Mouse (Mus musculus): ENCODE results near the gene Guca2a. TPM values are rescaled to one million over a fixed set of nuclear protein-coding genes. Genes with fewer than 3 reads are reported as not detected.

The Guca2a gene
- polyA plus RNA-seq, 1 experiment from 2014 or later, result not detected

DNA sequence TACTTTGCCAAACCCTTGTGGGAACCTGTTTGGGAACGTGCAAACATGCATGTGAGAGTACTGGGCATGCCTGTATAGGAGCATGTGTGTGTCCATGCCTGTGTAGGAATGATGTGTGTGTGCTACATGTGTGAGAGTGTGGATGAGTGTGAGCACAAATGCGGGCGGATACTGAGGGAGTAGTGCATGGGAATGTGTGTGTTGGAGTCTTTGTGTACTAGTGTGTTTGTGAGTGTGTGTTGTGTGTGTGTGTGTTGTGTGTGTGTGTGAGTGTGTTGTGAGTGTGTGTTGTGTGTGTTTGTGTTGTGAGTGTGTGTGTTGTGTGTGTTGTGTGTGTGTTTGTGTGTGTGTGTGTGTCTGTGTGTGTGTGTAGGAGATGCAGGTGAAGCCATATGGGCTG is 30.7 kb downstream of the Guca2a start:
- no peaks in the 10 kb centered on the region for H3K27me3 ChIP-seq
- H3K4me1 ChIP-seq (replicated peaks), result no peaks in the 10 kb centered on the region
- H3K4me2 ChIP-seq, result no peak overlapping the region
- no peak for ATAC-seq (ENCODE audit: insufficient number of reproducible peaks, insufficient read depth, low FRiP score, low TSS enrichment, low read depth)
- 87% methylated on average over 3 of the region's 3 CpGs for WGBS
- no peak overlapping the region for H3K9ac ChIP-seq (replicated peaks)
- H3K4me3 ChIP-seq (replicated peaks), result no peak overlapping the region
- no peaks in the 10 kb centered on the region for H3K36me3 ChIP-seq
- no peaks in the 10 kb centered on the region for H3K9me3 ChIP-seq
- no peak overlapping the region for H3K27ac ChIP-seq

DNA sequence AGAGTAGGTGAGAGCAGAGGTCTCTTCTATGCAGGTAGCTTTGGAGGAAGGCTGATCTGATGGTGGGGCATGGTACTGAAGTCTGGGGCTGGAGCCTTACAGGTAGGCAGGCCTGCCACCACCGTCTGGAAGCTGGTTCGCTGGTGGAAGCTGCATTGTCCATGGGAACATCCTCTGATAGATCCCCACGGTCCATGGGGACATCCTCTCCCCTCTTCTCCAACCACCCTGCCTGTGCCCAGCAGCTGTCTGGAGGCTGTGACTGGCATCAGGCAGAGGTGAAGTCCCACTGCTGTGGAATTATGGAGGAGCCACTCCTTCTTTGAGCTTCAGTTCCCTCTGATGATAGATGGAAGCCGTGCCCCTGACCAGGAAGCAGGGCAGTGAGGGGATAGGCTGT is 31.1 kb downstream of the Guca2a start:
- ATAC-seq (ENCODE audit: insufficient number of reproducible peaks, insufficient read depth, low FRiP score, low TSS enrichment, low read depth), result no peak
- H3K9ac ChIP-seq (replicated peaks), result no peak overlapping the region
- H3K36me3 ChIP-seq, result no peaks in the 10 kb centered on the region
- H3K4me3 ChIP-seq (replicated peaks), result no peak overlapping the region
- H3K4me2 ChIP-seq, result no peak overlapping the region
- H3K27me3 ChIP-seq, result no peaks in the 10 kb centered on the region
- WGBS, result 78% methylated on average over 4 of the region's 4 CpGs
- H3K9me3 ChIP-seq, result no peaks in the 10 kb centered on the region
- no peak overlapping the region for H3K27ac ChIP-seq
- no peaks in the 10 kb centered on the region for H3K4me1 ChIP-seq (replicated peaks)

DNA sequence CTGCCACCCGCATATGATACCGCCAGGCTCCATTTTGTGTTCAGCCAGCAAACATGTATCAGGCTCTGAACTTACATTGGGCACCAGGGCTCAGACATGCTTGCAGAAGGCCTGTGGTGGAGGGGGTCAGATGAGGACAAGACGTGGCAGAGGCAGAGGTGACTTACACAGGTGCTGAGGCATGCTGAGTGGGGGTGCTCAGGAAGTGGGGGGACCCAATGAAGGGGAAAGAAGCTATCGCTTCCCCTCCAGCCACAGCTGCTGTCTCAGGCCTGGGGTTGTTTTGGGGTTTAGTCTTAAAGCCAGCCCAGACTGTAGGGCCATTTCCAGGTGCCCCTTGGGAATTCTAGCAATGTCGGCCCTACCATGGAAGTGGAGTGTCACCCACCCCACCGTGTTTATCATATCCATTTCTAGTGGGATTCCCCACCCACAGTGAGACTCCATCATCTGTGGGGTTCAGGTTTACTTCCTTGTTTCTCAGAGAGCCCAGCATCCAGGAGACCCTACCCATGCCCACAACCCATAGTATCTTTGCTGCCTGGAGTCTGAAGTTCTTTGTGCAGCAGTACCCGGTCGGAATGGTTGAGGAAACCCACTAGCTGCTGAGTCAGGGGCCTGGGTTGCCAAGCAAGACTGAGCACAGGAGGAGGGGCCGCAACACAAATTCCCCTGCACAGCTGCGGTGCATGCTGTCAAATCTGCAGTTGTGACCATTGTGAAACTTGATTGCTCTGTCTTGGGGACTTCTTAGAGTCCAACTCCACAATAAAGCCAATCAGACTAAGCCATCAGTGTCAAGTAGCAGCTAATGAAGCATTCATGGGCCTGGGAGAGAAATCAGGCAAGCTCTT is 32.1 kb downstream of the Guca2a start:
- no peaks in the 10 kb centered on the region for H3K27me3 ChIP-seq
- H3K4me2 ChIP-seq, result no peak overlapping the region
- no peak for ATAC-seq (ENCODE audit: insufficient number of reproducible peaks, insufficient read depth, low FRiP score, low TSS enrichment, low read depth)
- no peaks in the 10 kb centered on the region for H3K9me3 ChIP-seq
- H3K9ac ChIP-seq (replicated peaks), result no peak overlapping the region
- no peak overlapping the region for H3K4me3 ChIP-seq (replicated peaks)
- H3K4me1 ChIP-seq (replicated peaks), result no peaks in the 10 kb centered on the region
- no peak overlapping the region for H3K27ac ChIP-seq
- no peaks in the 10 kb centered on the region for H3K36me3 ChIP-seq
- WGBS, result 73% methylated on average over 10 of the region's 10 CpGs

DNA sequence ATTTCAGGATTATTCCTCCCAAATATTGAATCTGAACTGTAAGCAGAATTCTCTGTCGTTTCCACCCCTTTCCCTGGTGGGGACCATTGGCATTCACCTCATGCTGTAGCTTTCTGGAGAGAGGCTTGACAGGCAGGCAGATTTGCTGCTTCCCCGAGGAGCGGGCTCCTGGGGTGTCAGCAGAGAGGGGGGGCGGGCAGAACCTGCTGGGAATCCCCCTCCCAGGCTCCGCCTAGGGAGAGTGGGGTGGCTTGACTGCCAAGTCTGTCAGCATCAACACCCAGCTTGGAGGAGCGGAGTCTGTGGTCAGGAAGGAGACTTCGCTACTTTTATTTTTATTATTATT is 32.7 kb downstream of the Guca2a start:
- WGBS, result 49% methylated on average over 7 of the region's 7 CpGs
- Histone ChIP-seq H3K9me3 (no peaks in the 10 kb centered on the region), H3K4me3 (replicated peaks) (no peak overlapping the region), H3K27ac (no peak overlapping the region), H3K9ac (replicated peaks) (no peak overlapping the region), H3K27me3 (no peaks in the 10 kb centered on the region), H3K36me3 (no peaks in the 10 kb centered on the region), H3K4me1 (replicated peaks) (no peaks in the 10 kb centered on the region), H3K4me2 (no peak overlapping the region)
- no peak for ATAC-seq (ENCODE audit: insufficient number of reproducible peaks, insufficient read depth, low FRiP score, low TSS enrichment, low read depth)

DNA sequence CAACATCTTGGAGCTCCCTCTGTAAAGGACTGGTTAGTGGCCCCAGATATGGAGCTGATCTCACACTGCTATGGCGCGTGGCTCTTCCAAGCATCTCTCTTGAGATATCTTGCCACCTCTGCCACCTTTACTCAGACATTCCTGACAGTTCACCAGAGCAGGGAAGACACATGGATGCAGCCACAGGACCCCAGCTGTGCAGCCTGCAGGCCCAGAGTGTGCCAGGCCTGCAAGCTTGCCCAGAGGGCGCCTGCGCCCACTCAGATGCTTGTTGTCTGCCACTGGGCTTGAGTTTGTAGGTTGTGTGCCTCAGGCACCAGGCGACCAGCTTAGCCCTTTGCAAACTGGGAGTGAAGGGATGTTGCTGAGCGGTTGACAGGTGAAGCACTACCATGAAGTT is 33.2 kb downstream of the Guca2a start:
- no peaks in the 10 kb centered on the region for H3K27me3 ChIP-seq

DNA sequence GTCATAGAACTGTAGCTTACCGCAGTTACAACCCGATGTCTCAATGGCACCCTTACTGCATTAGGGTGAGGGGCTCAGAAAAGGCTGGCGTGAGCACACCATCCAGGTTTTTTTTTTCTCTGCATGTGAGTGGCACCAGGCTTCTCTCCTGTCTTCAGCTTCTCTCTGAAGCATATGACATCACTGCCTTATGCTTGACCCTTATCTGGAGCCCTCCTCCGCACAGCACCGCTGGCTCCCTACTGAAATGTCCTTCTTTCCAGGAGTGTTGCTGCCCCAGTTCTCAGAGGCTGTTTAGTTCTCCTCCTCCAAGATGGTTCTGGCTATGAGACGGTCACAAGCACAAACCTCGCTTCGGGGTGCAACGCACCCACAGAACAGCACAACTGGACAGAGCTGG is 33.7 kb downstream of the Guca2a start:
- Histone ChIP-seq H3K9ac (replicated peaks) (no peak overlapping the region), H3K4me2 (no peak overlapping the region), H3K4me1 (replicated peaks) (no peaks in the 10 kb centered on the region), H3K27ac (no peak overlapping the region), H3K36me3 (no peaks in the 10 kb centered on the region), H3K27me3 (no peaks in the 10 kb centered on the region), H3K4me3 (replicated peaks) (no peak overlapping the region), H3K9me3 (no peaks in the 10 kb centered on the region)
- WGBS, result 96% methylated on average over 9 of the region's 9 CpGs
- no peak for ATAC-seq (ENCODE audit: insufficient number of reproducible peaks, insufficient read depth, low FRiP score, low TSS enrichment, low read depth)

More for the DNA sequence above, 33.2 kb downstream of the Guca2a start:
- ATAC-seq (ENCODE audit: insufficient number of reproducible peaks, insufficient read depth, low FRiP score, low TSS enrichment, low read depth), result no peak
- no peaks in the 10 kb centered on the region for H3K36me3 ChIP-seq
- H3K9me3 ChIP-seq, result no peaks in the 10 kb centered on the region
- no peak overlapping the region for H3K4me2 ChIP-seq
- H3K9ac ChIP-seq (replicated peaks), result no peak overlapping the region
- no peaks in the 10 kb centered on the region for H3K4me1 ChIP-seq (replicated peaks)
- WGBS, result 89% methylated on average over 6 of the region's 6 CpGs
- H3K4me3 ChIP-seq (replicated peaks), result no peak overlapping the region
- no peak overlapping the region for H3K27ac ChIP-seq

DNA sequence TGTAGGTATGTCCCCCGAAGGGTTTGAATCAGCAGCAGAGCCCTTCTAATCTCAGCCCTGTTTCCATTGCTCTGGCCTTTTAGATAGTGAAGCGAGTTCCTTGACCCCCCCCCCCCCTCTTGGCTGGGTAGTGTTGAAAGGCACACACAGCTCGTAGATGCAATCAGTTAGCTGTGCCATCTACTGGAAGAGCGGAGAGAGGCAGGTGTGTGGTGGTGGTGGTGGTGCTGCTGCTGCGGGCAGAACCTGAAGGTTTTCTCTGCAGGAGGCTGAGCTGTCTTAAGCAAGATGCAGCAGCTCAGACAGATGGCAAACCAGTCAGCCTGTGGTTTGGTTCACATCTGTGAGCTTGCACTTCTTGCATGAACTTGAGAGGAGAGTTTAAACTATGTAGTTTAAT is 35.2 kb downstream of the Guca2a start:
- WGBS, result 40% methylated on average over 5 of the region's 5 CpGs
- no peak overlapping the region for H3K4me3 ChIP-seq (replicated peaks)
- no peaks in the 10 kb centered on the region for H3K4me1 ChIP-seq (replicated peaks)
- H3K36me3 ChIP-seq, result no peaks in the 10 kb centered on the region
- H3K9me3 ChIP-seq, result no peaks in the 10 kb centered on the region
- no peak for ATAC-seq (ENCODE audit: insufficient number of reproducible peaks, insufficient read depth, low FRiP score, low TSS enrichment, low read depth)
- no peaks in the 10 kb centered on the region for H3K27me3 ChIP-seq
- no peak overlapping the region for H3K4me2 ChIP-seq
- H3K9ac ChIP-seq (replicated peaks), result no peak overlapping the region
- no peak overlapping the region for H3K27ac ChIP-seq

DNA sequence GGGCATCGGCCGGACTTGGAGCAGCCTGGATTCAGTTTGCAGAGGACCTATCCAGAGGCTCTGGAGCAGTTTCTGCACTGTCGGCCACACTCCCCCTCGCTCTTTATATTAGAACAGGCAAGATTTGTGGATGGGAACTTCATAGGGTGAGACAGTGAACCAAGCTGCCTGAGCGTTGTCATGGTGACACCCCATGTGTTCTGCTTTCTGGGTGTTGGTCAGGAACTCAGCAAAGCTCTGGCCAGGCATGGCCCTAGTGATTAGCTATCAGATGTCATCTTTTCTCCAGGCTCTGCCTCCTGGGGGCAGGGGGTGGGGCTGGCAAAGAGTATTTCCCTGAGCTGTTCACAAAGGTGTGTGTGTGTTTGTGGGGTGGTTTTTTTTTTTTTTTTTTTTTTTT is 45.1 kb downstream of the Guca2a start:
- no peak overlapping the region for H3K4me3 ChIP-seq (replicated peaks)
- no peak for ATAC-seq (ENCODE audit: insufficient number of reproducible peaks, insufficient read depth, low FRiP score, low TSS enrichment, low read depth)
- no peaks in the 10 kb centered on the region for H3K9me3 ChIP-seq
- H3K36me3 ChIP-seq, result no peaks in the 10 kb centered on the region
- H3K4me1 ChIP-seq (replicated peaks), result no peaks in the 10 kb centered on the region; the same call in 1 of the 2 replicates
- WGBS, result 59% methylated on average over 5 of the region's 5 CpGs
- no peak overlapping the region for H3K9ac ChIP-seq (replicated peaks)
- H3K27me3 ChIP-seq, result no peaks in the 10 kb centered on the region
- H3K27ac ChIP-seq, result no peak overlapping the region
- no peak overlapping the region for H3K4me2 ChIP-seq

DNA sequence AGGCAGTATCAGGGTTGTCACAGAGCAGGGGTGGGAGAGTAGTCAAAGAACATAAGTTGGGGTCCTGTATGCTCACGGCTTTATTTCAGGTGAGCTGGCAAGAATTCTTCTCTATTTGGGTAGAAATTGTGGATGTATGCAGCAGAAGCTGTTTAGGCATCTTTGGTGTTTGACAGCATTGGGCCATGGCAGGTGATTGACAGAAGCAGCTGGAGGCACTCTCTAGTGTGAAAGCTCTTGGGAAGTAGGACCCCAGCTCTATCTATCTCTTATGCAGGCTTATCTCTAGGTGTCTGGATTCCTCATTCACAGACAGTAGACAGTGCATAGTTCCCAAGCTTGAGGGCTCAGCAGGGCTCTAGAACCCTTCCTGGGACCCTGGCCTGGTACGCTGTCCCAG is 48.2 kb downstream of the Guca2a start:
- H3K36me3 ChIP-seq, result no peaks in the 10 kb centered on the region
- H3K27ac ChIP-seq, result no peak overlapping the region
- no peak overlapping the region for H3K4me3 ChIP-seq (replicated peaks)
- H3K27me3 ChIP-seq, result no peaks in the 10 kb centered on the region
- H3K4me1 ChIP-seq (replicated peaks), result no peaks in the 10 kb centered on the region; the same call in 1 of the 2 replicates
- no peak overlapping the region for H3K4me2 ChIP-seq
- H3K9me3 ChIP-seq, result no peaks in the 10 kb centered on the region
- no peak overlapping the region for H3K9ac ChIP-seq (replicated peaks)
- ATAC-seq (ENCODE audit: insufficient number of reproducible peaks, insufficient read depth, low FRiP score, low TSS enrichment, low read depth), result no peak
- 96% methylated on average over 2 of the region's 2 CpGs for WGBS

Other genes starting within 250 kb of the Guca2a start
- gene Ccdc30, start 222.2 kb upstream of the Guca2a start, polyA plus RNA-seq (2016; fragmentation: Nextera tagmentation; extraction: Ambion mirVana), result 7.4 and 8.0 TPM in 2 replicates
- 34.2 and 36.3 TPM in 2 replicates for gene Ppcs, start 215.3 kb upstream of the Guca2a start, polyA plus RNA-seq (2016; fragmentation: Nextera tagmentation; extraction: Ambion mirVana)
- gene Zmynd12, start 214.9 kb upstream of the Guca2a start, polyA plus RNA-seq (2016; fragmentation: Nextera tagmentation; extraction: Ambion mirVana), result 0.33 and 0.45 TPM in 2 replicates
- gene Rimkla, start 145.1 kb upstream of the Guca2a start, polyA plus RNA-seq (2016; fragmentation: Nextera tagmentation; extraction: Ambion mirVana), result 1.0 and 1.1 TPM in 2 replicates
- gene Foxj3, start 100.7 kb upstream of the Guca2a start, polyA plus RNA-seq (2016; fragmentation: Nextera tagmentation; extraction: Ambion mirVana), result 27.9 and 29.2 TPM in 2 replicates
- 5.1 and 5.4 TPM in 2 replicates for gene Frg2f1, start 98.2 kb upstream of the Guca2a start, polyA plus RNA-seq (2016; fragmentation: Nextera tagmentation; extraction: Ambion mirVana)
- gene Guca2b, start 21.2 kb downstream of the Guca2a start, polyA plus RNA-seq (2016; fragmentation: Nextera tagmentation; extraction: Ambion mirVana), result not detected in 2 replicates
- 0.84 and 0.86 TPM in 2 replicates for gene Hivep3, start 96.1 kb downstream of the Guca2a start, polyA plus RNA-seq (2016; fragmentation: Nextera tagmentation; extraction: Ambion mirVana)

Measured in limb, embryonic 12.5 days (tissue).